Mouse (Mus musculus) intestine, embryonic 14.5 days (tissue): ENCODE measurements at regions not wholly inside any gene's neighbourhood (a gene's known extent, or its start where the extent isn't known, plus 50 kb on each side); places are given as distances from the start of the nearest gene placed in this dataset.

Experiments
- ATAC-seq: fragments of 200-750 bp; cut with Nextera tagmentation; replicated peaks from 2 replicates; pipeline ENCODE4 v1.8.0; 2017; ENCODE audit warnings: low read depth, moderate number of reproducible peaks, moderate TSS enrichment, moderate library complexity; ENCODE audit not compliant: low FRiP score, low TSS enrichment
- DNase-seq: peaks from one replicate; pipeline ENCODE4 v3.0.0-alpha.2; 2018; ENCODE audit warnings: low spot score
- H3K27ac ChIP-seq: fragments of 300-500 bp; sonication (generic); 2 replicates; pipeline ENCODE4 v1.5.1; 2014; ENCODE audit warnings: low read depth, mild to moderate bottlenecking, control low read depth
- H3K27me3 ChIP-seq: fragments of 300-500 bp; sonication (generic); replicated peaks from 2 replicates; pipeline ENCODE4 v1.6.1; 2014; ENCODE audit warnings: low read length, control low read depth; ENCODE audit not compliant: control insufficient read depth, insufficient read depth
- H3K36me3 ChIP-seq: fragments of 300-500 bp; sonication (generic); 2 replicates; pipeline ENCODE4 v1.6.1; 2014; ENCODE audit warnings: low read length, control low read depth; ENCODE audit not compliant: control insufficient read depth, insufficient read depth
- H3K4me1 ChIP-seq: fragments of 300-500 bp; sonication (generic); replicated peaks from 2 replicates; pipeline ENCODE4 v1.6.1; 2014; ENCODE audit warnings: low read length, control low read depth, mixed read lengths; ENCODE audit not compliant: control insufficient read depth, insufficient read depth
- H3K4me2 ChIP-seq: fragments of 300-500 bp; sonication (generic); 2 replicates; pipeline ENCODE4 v1.6.1; 2014; ENCODE audit warnings: low read length
- H3K4me3 ChIP-seq: fragments of 300-500 bp; sonication (generic); 2 replicates; pipeline ENCODE4 v1.5.1; 2014; ENCODE audit warnings: low read depth, low read length, control low read depth, mixed read lengths
- H3K9ac ChIP-seq: fragments of 300-500 bp; sonication (generic); 2 replicates; pipeline ENCODE4 v1.6.1; 2014; ENCODE audit warnings: mild to moderate bottlenecking, low read length
- H3K9me3 ChIP-seq: fragments of 300-500 bp; sonication (generic); 2 replicates; pipeline ENCODE4 v1.6.1; 2016; ENCODE audit warnings: low read length, control low read depth; ENCODE audit not compliant: control insufficient read depth
- WGBS: fragments of 180-500 bp; shearing (Covaris S2); extraction: QIAGEN DNeasy Blood & Tissue Kit; methylation state at CpG from one replicate; pipeline ENCODE4 v1.1.7; 2014; 5-methylcytosine and 5-hydroxymethylcytosine counted together

- Histone ChIP-seq H3K4me1 (0 out of 2 replicates have a peak, but pooled peaks cover 4% of the 10 kb centered on the region), H3K4me2 (no peak overlapping the region), H3K27ac (no peak overlapping the region), H3K27me3 (no peaks in the 10 kb centered on the region), H3K4me3 (no peak overlapping the region), H3K9ac (no peak overlapping the region), H3K36me3 (no peaks in the 10 kb centered on the region), H3K9me3 (no peaks in the 10 kb centered on the region)
- WGBS = 74% methylated on average over 8 of the region's 8 CpGs
- no peak for ATAC-seq
- DNase-seq = no peak
Observed at GRCm38 (mm10) chr5:51801486-51801885, 234.0 kb upstream of the Ppargc1a start.

- Histone ChIP-seq H3K4me3 (no peak overlapping the region), H3K27ac (no peak overlapping the region), H3K4me2 (no peak overlapping the region), H3K4me1 (0 out of 2 replicates have a peak, but pooled peaks cover 4% of the 10 kb centered on the region), H3K36me3 (no peaks in the 10 kb centered on the region), H3K9me3 (no peaks in the 10 kb centered on the region), H3K9ac (no peak overlapping the region), H3K27me3 (no peaks in the 10 kb centered on the region)
- DNase-seq = no peak
- WGBS = 56% methylated on average over 6 of the region's 6 CpGs
- ATAC-seq = no peak
Observed at GRCm38 (mm10) chr5:51799371-51800035, 232.0 kb upstream of the Ppargc1a start.

- Histone ChIP-seq H3K36me3 (no peaks in the 10 kb centered on the region), H3K4me1 (no peaks in the 10 kb centered on the region), H3K9me3 (no peaks in the 10 kb centered on the region), H3K4me2 (no peak overlapping the region), H3K4me3 (no peak overlapping the region), H3K27ac (no peak overlapping the region), H3K9ac (no peak overlapping the region), H3K27me3 (no peaks in the 10 kb centered on the region)
- DNase-seq = no peak
- 37% methylated on average over 6 of the region's 6 CpGs for WGBS
- no peak for ATAC-seq
Observed at GRCm38 (mm10) chr5:51794097-51794496, 226.6 kb upstream of the Ppargc1a start.

GRCm38 (mm10) chr5:51792950-51793349 lies 225.4 kb upstream of the Ppargc1a start:
- H3K4me3 ChIP-seq = no peak overlapping the region
- H3K27ac ChIP-seq = no peak overlapping the region
- no peaks in the 10 kb centered on the region for H3K27me3 ChIP-seq
- no peaks in the 10 kb centered on the region for H3K4me1 ChIP-seq
- DNase-seq = no peak
- H3K4me2 ChIP-seq = no peak overlapping the region
- H3K9me3 ChIP-seq = no peaks in the 10 kb centered on the region
- ATAC-seq = no peak
- WGBS = 64% methylated on average over 2 of the region's 2 CpGs
- no peaks in the 10 kb centered on the region for H3K36me3 ChIP-seq
- no peak overlapping the region for H3K9ac ChIP-seq

- WGBS = 79% methylated on average over 6 of the region's 6 CpGs
- H3K4me1 ChIP-seq = no peaks in the 10 kb centered on the region
- no peak for ATAC-seq
- no peak overlapping the region for H3K27ac ChIP-seq
- no peak overlapping the region for H3K4me2 ChIP-seq
- H3K36me3 ChIP-seq = no peaks in the 10 kb centered on the region
- H3K9me3 ChIP-seq = no peaks in the 10 kb centered on the region
- no peak for DNase-seq
- H3K9ac ChIP-seq = no peak overlapping the region
- no peak overlapping the region for H3K4me3 ChIP-seq
- H3K27me3 ChIP-seq = no peaks in the 10 kb centered on the region
Observed at GRCm38 (mm10) chr5:51788768-51789167, 221.2 kb upstream of the Ppargc1a start.

GRCm38 (mm10) chr5:51783523-51783922 lies 216.0 kb upstream of the Ppargc1a start:
- Histone ChIP-seq H3K36me3 (no peaks in the 10 kb centered on the region), H3K27ac (no peak overlapping the region), H3K4me1 (no peaks in the 10 kb centered on the region), H3K4me2 (no peak overlapping the region), H3K9me3 (no peaks in the 10 kb centered on the region), H3K9ac (no peak overlapping the region), H3K27me3 (no peaks in the 10 kb centered on the region), H3K4me3 (no peak overlapping the region)
- DNase-seq (no peak), ATAC-seq (no peak)
- WGBS = 75% methylated on average over 5 of the region's 5 CpGs

GRCm38 (mm10) chr5:51783099-51783498 lies 215.6 kb upstream of the Ppargc1a start:
- ATAC-seq (no peak), DNase-seq (no peak)
- no peak overlapping the region for H3K4me2 ChIP-seq
- H3K9ac ChIP-seq = no peak overlapping the region
- no peak overlapping the region for H3K27ac ChIP-seq
- no peaks in the 10 kb centered on the region for H3K4me1 ChIP-seq
- H3K27me3 ChIP-seq = no peaks in the 10 kb centered on the region
- no peak overlapping the region for H3K4me3 ChIP-seq
- no peaks in the 10 kb centered on the region for H3K9me3 ChIP-seq
- H3K36me3 ChIP-seq = no peaks in the 10 kb centered on the region
- WGBS = 91% methylated on average over 9 of the region's 9 CpGs

GRCm38 (mm10) chr5:51775502-51776145 lies 208.1 kb upstream of the Ppargc1a start:
- Histone ChIP-seq H3K4me1 (no peaks in the 10 kb centered on the region), H3K27me3 (no peaks in the 10 kb centered on the region), H3K27ac (no peak overlapping the region), H3K4me3 (no peak overlapping the region), H3K9ac (no peak overlapping the region), H3K4me2 (no peak overlapping the region), H3K9me3 (no peaks in the 10 kb centered on the region), H3K36me3 (no peaks in the 10 kb centered on the region)
- WGBS = 90% methylated on average over 9 of the region's 9 CpGs
- no peak for ATAC-seq
- DNase-seq = no peak

- H3K27ac ChIP-seq = no peak overlapping the region
- no peaks in the 10 kb centered on the region for H3K4me1 ChIP-seq
- DNase-seq = no peak
- H3K27me3 ChIP-seq = no peaks in the 10 kb centered on the region
- WGBS = 94% methylated on average over 2 of the region's 2 CpGs
- H3K9ac ChIP-seq = no peak overlapping the region
- no peak overlapping the region for H3K4me2 ChIP-seq
- no peak for ATAC-seq
- no peaks in the 10 kb centered on the region for H3K9me3 ChIP-seq
- no peaks in the 10 kb centered on the region for H3K36me3 ChIP-seq
- H3K4me3 ChIP-seq = no peak overlapping the region
Observed at GRCm38 (mm10) chr5:51771655-51772054, 204.1 kb upstream of the Ppargc1a start.
